Mouse (Mus musculus): ENCODE measurements around the gene Ccdc84.
A peak's percentile ranks its signal among the peaks of the same experiment; 100 is the strongest.
"Not testable (repeated sequence)": the region's sequence is repeated elsewhere in the genome, so short reads cannot be mapped to it uniquely, and the experiment has no call there.

The Ccdc84 gene

DNA sequence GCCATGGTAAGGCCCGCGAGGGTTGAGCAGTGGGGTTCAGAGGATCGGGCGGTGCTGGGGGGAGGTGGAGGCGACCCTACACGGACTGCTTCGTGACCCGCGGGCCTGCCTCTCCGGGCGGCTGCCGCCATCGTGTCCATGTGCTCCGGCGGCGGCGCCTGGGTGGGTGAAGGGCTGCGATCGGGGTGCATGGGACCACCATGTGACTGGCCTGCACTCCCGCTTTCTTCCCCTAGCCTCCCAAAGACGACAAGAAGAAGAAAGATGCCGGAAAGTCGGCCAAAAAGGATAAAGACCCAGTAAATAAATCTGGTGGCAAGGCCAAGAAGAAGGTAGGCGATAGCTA is 10.6 kb downstream of the Ccdc84 start:
- DNase-seq: no peak

DNA sequence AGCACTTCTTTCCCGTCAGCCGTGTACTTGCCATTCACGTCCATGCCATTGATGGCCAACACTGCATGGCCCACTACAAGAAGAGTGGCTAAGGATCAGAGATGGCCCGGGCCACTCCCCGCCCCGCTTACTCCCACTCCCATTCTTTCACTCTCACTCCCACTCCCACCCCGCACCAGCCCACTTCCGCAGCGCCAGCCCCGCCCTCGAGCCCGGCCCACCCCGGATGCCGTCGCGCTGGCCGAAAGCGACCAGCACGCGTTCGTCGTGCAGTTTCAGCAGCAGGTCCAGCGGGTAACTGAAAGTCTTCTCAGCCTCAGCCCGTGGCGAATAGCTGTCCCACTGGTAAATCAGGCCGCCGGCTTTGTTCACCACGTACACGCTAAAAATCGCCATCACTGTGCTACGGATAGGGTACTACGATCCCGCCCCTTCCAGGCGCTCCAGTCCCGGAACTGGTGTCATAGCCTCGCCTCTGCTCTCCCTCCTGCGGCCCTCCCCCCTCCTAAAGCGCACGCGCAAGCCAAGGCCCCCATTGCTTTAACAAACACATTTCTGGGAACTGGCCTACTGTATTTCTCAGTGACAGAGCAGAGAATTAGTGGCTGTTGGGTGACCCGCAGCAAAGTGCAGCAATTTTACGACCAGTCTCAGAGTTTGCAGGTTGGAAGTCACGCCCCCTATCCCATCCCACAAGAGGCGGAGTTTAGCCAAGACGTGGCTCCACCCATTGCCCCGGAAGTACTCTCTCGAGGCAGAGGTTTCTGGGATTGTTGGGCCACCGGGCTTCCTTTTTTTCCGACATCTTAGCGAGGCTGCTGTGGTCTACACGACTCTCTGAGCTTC is 11.2 kb downstream of the Ccdc84 start, which contains the start of the genes Rps25 and Trappc4:
Gene Rps25 (plus strand): TSS at position 234 of the 846 bp plus-strand sequence.
Gene Trappc4 (minus strand): TSS at position 695 of the 846 bp plus-strand sequence.
- DNase-seq: peak; percentile 95 to 96

DNA sequence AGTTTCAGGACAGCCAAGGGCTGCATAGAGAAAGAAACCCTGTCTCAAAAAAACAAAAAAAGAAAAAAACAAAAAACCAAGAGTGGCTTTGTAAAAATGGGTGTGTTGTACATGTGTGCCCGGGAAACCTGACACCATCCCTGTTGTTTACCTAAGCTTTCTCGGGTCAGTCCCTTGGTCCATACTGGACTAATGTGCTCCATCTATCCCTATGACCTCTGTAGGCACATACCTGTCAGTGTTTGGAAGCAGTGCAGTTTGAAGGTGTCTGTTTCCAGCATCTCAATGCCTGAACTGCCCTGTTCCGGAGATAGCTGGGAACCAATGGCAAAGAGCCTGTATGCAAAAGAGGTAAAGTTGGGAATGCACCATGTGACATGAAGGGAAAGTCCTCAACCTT is 13.4 kb downstream of the Ccdc84 start:
- DNase-seq: no peak

DNA sequence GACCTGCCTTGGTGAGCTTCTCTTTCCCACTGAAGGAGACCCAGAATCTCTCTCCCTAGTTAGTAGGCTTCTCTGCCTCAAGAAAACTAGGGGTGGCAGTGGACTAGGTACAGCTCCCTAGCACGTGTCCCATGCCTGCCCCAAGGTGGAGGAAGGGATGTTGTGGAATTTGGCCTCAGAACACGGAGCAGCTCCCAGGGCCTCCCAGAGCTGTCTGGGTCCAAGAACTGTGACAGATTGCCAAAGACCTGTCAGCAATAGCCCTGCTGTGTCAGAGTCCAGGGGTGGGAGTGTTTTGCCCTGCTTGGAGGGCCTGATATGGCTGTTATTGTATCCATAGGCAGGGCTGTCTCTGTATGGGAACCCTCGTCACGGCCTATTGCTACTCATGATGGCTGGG is 17.3 kb downstream of the Ccdc84 start:
- no peak for DNase-seq

DNA sequence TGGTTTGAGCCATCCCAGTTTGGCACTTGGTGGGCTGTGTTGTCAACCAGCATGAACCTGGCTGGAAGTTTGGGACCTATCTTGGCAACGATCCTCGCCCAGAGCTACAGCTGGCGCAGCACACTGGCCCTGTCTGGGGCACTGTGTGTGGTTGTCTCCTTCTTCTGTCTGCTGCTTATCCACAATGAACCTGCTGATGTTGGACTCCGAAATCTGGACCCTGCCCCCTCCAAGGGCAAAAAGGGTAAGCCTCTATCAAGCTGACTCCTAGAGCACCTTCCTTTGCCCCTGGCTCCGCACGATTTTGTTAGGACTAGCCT is 18.6 kb downstream of the Ccdc84 start:
- DNase-seq: no peak

DNA sequence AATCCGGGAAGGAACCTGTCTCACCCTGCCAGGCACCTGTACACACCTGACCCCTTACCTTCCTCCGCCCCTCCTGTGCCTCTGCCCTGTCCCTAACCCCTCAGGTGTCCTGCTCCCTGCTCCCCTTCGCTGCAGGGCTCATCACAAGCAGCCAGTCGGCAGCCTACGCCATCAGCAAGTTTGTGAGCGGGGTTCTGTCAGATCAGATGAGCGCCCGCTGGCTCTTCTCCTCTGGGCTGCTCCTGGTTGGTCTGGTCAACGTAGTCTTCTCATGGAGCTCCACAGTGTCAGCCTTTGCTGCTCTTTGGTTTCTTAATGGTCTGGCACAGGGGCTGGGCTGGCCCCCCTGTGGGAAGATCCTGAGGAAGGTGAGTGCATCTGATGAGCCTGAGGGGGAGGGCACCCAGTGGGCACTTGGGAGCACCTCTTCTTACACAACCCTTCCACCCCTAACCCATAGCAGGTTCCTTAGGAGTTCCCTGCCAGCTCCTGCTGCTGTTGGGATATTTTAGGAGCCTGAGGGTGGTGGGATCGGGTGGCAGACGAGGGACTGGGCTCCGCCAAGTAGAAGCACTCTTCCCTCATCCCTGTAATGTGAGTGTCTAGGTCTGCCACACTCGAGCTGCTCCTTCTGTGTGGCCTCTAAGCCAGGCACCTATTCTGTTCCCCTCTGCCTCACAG is 19.1 kb downstream of the Ccdc84 start:
- DNase-seq: no peak

DNA sequence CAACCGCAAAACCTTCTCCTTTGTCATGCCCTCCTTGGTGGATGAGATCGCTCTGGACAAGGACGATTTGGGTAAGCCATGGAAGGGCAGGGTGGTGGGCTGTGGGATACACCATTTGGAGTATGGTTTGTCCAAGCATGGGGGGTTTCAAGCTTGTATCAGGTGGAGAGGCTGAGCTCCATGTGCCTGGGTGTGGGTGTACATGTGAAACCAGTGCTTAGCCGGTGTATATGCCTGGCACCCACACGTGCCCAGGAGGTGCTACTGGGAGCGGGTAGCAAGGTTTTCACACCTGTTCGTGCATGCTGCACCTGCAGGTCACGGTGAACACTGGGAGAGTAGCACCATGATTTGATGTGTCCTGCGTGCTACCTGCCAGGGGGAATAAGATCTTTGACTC is 19.8 kb downstream of the Ccdc84 start:
- no peak for DNase-seq

DNA sequence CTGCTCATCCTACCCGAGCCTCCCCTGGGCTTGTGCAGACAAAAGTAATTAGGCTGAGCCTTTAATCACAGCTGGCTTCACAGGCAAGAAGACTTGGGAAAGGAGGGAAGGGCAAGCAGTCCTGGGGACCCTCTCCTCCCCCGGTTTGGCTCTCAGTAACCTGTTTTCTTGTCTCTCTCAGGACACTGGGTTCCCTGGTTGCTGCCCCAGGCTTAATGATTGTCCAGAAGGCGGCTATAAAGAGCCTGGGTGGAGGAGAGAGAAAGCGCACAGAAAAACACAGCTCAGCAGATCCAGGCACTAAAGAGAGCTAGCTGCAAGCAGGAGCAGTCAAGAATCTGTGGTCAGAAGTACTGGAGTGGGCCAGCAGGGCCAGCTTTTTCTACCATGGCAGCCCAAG is 20.3 kb downstream of the Ccdc84 start:
- no peak for DNase-seq

DNA sequence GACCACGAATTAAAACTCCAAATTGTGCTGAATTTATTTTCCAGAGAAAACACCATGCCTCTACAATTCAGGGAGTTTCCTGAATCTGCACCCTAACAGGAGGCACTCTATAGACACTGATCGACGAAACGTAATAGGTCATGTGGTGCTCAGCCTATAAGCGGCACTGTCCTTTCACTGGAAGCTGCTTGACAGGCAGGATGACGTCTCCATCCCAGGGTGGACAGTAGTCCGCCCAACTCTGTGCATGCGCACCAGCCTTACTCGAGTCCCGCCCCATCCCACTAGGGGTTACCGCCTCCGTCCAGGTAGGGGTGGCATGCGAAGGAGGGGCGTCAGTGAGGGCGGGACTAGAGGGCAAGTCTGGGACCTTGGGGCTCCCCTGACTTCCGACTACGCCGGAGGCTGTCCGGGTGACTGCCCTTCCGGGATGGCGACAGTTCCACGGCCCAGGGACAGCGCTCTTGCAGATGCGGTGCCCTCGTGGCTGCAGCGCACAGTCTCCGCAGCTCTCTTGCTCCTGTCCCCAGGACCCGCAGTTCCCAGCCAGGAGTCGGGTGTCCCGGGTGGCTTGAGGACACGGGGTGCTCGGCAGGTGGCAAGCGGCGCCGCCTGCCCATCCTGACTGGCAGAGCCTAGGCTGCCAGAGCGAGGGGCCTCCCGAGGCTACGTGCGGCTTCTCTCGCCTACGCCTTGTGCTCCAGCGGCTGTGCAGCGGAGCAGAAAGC is 21.5 kb downstream of the Ccdc84 start, which contains the start of gene Slc37a4:
Gene Slc37a4 (plus strand): TSS at position 169 of the 728 bp plus-strand sequence.
- DNase-seq: peak; percentile 92 to 94

DNA sequence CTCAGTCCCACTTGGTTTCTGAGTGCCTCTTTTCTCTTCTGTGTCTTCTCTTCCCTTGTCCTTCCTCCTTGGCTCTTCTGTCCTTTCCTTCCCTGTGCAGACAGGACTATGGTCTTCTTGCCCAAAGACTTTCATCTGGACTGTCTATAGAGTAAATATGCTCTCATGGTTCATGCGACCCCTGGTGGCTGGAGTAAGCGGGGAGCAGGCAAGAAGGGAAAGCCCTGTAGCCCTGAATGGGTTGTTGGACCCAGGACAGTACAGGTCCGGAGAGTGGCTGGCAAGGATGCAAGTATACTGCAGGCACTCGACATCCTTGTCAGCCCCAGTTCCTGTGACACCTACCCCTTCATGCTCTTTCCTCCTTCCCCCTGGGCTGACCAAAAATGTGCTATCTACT is 26.9 kb downstream of the Ccdc84 start:
- peak; percentile 85 to 87 for DNase-seq

DNA sequence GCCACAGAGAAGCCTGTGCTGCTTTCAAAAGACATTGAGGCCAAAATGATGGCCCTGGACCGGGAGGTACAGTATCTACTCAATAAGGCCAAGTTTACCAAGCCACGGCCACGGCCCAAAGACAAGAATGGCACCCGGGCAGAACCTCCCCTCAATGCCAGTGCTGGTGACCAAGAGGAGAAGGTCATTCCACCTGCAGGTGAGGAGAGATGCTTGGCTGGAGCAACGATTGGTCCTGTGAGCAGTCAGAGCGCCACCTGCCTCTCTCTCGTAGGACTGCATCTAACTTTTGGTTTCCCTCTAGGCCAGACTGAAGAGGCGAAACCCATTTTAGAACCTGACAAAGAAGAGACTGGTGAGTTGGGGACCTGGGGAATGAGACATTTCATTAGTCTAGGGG is 29.1 kb downstream of the Ccdc84 start:
- DNase-seq: peak; percentile 70 to 72

DNA sequence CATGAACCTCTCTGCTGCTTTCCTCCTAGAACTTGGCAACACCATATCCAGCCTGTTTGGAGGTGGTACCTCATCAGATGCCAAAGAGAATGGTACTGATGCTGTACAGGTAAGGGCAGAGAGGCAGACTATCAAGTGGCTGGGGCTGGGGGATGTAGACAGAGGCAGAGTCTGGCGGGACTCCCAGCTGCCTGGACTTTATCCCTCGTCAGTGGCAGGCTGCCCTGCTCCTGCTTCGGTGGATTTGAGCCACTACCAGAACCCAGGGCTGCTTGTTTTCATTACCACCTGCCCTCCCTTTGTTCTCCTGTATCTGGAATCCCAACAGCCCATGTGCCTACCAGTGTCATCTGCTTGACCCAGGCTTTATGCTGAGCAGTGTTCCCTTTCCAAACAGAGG is 31.1 kb downstream of the Ccdc84 start:
- no peak for DNase-seq

DNA sequence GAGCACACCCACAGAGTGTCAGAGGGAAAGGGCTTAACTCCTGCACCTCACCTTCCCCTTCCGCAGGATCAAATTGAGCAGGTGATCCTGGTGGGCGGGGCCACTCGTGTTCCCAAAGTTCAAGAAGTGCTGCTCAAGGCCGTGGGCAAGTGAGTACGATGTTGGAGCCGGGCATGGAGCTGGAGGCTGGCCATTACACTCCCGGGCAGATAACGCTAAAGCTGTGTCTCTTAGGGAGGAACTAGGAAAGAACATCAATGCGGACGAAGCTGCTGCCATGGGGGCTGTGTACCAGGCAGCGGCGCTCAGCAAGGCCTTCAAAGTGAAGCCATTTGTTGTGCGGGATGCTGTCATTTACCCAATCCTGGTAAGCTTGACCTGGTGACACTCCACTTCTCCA is 33.8 kb downstream of the Ccdc84 start:
- DNase-seq: no peak

DNA sequence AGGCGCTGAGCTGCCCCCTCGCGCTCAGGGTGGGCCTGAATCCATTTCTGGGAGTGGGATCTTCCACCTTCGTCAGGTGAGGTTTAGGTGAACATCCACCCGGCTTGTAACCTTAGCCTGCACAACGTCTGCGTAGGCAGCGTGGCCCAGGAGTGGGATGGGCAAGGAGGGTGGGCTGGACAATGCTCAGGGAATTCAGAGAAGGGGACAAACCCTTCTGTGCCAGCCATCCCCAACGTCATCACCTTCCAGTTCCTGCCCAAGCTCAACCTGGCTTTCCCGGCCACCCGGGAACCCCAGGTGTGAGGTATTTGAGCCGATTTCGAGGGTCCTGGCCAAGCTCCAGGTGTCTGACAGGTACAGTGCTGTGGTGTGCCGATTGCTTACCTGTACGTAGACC is 38.5 kb downstream of the Ccdc84 start:
- no peak for DNase-seq

DNA sequence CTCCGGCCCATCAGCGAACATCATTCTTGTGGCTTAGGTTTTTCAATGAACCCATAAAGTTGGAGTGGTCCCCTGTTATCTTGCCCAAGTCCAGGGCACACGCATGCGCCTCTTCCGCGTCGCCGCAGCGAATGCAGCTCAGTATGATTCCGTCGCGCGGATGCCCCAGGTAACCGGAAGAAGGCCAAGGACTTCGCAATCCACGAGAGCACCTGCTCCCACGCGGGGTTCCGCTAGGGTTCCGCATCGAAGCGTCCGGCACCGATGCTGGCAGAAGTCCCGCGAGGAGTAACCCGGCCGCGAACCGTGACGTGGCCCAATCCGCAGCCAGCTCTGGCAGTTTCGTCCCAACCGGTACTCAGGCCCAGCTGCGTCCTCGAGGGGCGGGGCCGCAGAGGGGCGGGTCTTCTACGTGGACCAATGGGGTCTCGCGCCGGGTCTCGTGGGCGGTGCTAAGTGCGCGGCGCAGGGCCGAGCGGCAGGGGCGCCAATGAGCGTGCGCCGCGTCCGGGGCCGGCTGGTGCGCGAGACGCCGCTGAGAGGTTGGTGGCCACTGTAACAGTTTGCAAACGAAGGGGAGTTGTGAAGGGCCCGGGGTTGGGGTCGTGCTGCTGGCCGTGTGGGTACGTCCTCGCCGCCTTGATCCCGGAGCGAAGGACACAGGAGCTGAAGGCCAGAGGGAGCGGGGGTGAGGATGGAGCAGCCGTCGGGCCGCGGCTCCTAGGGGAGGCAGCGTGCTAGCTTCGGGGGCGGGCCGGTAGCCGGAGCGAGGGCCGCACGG is 39.1 kb downstream of the Ccdc84 start, which contains the start of gene Hyou1:
Gene Hyou1 (plus strand): TSS at position 437 of the 781 bp plus-strand sequence.
- peak; percentile 100 for DNase-seq

DNA sequence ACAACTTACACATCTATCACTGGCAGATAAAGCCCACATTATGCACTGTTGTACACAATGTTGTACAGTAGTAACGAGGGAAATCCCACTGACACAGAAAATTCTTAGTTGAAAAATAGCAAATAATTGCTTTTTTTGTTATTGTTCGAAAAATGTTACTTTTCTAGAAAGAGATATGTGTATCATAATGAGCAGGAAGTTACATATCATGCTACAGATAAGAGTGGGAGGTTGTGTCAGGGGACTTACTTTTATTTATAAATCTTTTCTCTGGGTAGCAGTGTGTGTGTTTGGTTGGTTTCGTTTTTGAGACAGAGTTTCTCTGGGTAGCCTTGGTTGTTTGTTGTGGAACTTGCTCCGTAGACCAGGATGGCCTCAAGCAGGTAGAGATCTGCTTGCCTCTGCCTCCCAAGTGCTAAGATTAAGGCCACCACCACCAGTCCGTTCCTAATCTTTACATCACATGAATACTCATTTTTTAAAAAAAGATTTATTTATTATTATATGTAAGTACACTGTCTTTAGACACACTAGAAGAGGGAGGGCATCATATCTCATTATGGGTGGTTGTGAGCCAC is 40.1 kb downstream of the Ccdc84 start:
- DNase-seq: peak; percentile 14 to 18

DNA sequence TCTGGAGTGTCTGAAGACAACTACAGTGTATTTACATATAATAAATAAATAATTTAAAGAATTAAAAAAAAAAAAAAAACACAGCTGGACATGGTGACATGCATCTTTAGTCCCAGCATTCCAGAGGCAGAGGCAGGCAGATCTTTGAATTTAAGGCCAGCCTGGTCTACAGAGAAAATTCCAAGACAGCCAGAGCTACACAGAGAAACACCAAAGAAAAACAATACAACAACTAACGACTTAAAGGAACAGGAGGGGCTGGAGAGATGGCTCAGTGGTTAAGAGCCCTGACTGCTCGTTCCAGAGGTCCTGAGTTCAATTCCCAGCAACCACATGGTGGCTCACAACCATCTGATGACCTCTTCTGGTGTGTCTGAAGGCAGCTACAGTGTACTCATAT is 41.0 kb downstream of the Ccdc84 start:
- not testable (repeated sequence) for DNase-seq

DNA sequence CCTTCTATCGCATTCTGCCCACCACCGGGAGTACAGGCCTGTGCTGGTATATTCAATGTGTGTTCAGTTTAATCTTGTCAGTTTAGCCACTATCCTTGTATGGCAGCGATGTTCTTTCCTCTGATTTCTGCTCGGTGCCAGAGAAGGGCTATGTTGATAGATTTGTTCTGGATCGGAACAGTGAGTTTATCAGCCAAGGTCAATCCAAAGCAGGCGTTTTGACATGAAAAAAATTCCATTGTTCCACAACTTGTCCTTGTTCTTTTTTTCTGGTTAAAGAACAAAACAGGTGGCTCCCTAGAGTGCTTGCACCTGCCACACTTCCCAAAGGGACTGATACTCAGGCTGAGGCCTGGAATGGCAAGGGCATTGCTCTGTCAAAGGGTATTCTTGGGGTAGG is 42.2 kb downstream of the Ccdc84 start:
- no peak for DNase-seq

DNA sequence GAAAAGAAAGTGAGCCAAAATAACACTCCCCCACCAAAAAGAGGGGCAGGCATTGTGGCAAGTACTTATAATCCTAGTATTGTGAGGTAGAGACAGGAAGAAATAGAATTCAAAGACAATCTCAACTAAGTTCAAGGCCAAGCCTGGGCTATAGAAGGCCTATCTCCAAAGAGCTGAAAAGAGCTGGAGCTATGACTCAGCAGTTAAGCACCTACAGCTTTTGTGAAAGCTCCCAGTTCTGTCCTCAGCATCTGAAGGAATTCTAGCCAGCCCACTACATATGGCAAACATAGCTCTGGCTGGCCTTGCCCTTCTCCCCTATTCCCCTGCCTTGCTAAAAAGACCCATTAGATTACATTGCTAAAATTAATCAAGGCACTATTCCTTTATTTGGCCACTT is 45.0 kb downstream of the Ccdc84 start:
- no peak for DNase-seq

DNA sequence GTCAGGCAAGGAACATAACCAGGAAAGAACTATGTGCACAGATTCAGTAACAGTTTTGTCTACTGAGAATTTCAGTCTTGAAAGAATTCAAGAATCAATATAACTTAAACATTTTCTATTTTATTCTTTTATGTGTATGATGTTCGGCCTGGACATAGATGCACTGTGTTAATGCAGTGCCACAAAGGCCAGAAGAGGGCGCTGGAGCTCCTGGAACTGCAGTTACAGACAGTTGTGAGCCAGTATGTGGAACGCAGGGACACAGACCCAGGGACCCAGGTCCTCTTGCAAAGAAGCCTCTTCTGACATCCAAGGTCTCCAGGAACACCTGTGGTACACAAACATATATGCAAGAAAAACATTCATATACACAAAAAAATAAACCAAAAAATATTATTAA is 53.9 kb downstream of the Ccdc84 start:
- DNase-seq: peak; percentile 58

DNA sequence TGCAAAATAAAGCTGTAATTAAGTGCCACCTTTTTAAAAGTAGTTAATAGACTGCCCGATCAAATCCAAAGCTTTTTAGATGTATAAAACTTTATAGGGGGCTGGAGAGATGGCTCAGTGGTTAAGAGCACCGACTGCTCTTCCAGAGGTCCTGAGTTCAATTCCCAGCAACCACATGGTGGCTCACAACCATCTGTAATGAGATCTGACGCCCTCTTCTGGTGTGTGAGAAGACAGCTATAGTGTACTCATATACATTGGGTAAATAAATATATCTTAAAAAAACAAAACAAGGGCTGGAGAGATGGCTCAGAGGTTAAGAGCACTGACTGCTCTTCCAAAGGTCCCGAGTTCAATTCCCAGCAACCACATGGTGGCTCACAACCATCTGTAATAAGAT is 56.4 kb downstream of the Ccdc84 start:
- peak in 1 of 2 experiments; percentile 11 for DNase-seq

DNA sequence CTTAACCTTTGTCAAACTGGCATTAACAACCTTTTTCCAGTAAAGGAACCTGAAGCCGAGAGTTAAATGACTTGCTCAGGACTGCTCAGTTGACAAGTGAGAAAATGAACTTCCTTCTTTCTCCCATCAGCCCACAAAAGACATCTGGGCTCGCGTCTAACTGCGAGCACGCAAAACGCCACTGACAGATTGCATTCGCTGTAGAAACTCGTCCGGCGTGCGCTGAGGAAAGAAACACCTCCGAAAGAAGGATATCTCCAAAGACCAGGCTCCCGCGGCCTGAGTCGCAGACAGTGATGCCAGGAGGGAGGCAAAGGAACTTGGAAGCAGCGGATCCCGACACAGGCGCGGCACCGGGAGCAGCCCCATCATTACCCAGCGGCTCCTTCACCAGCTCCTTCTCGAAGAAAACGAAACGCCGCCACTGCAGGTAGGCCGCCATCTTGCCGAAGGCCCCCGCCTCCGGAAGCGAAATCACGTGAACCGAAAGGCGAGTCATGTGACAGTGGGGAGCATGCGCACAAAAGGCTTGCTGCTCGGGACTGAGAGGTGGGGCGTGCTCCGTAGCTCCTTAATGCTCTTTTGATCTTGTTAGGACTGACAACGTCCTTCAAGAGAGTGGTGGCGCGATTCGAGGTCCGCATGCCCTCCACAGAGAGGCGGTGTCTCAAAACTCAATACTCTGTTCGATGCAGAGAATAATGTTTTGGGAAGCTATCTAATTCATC is 57.0 kb downstream of the Ccdc84 start, which contains the start of gene Vps11:
Gene Vps11 (minus strand): TSS at position 481 of the 728 bp plus-strand sequence.
- peak; percentile 95 to 96 for DNase-seq
